Mouse (Mus musculus) limb, embryonic 15.5 days (tissue): ENCODE data around the gene Zdbf2. TPM values are rescaled to one million over a fixed set of nuclear protein-coding genes. Genes with fewer than 3 reads are reported as not detected.

Experiments used
- ATAC-seq: fragments of 200-750 bp; cut with Nextera tagmentation; 2 replicates; pipeline ENCODE4 v1.8.0; 2017; ENCODE audit warnings: low read depth, moderate TSS enrichment; ENCODE audit not compliant: insufficient number of reproducible peaks, low FRiP score, low TSS enrichment
- H3K27ac ChIP-seq: fragments of 300-500 bp; sonication (generic); 2 replicates; pipeline ENCODE4 v1.5.1; 2015; ENCODE audit warnings: moderate library complexity, mild to moderate bottlenecking, inconsistent platforms
- H3K27me3 ChIP-seq: fragments of 300-500 bp; sonication (generic); 2 replicates; pipeline ENCODE4 v1.6.1; 2015; ENCODE audit warnings: inconsistent platforms
- H3K36me3 ChIP-seq: fragments of 300-500 bp; sonication (generic); 2 replicates; pipeline ENCODE4 v1.6.1; 2015; ENCODE audit warnings: inconsistent platforms
- H3K4me1 ChIP-seq: fragments of 300-500 bp; sonication (generic); 2 replicates; pipeline ENCODE4 v1.6.1; 2015; ENCODE audit warnings: inconsistent platforms
- H3K4me2 ChIP-seq: fragments of 300-500 bp; sonication (generic); 2 replicates; pipeline ENCODE4 v1.6.1; 2015; ENCODE audit warnings: mild to moderate bottlenecking, inconsistent platforms
- H3K4me3 ChIP-seq: fragments of 300-500 bp; sonication (generic); 2 replicates; pipeline ENCODE4 v1.5.1; 2015; ENCODE audit warnings: mild to moderate bottlenecking, inconsistent platforms
- H3K9ac ChIP-seq: fragments of 300-500 bp; sonication (generic); 2 replicates; pipeline ENCODE4 v1.6.1; 2015; ENCODE audit warnings: inconsistent platforms
- H3K9me3 ChIP-seq: fragments of 300-500 bp; sonication (generic); 2 replicates; pipeline ENCODE4 v1.6.1; 2016; ENCODE audit warnings: inconsistent platforms
- WGBS: fragments of 180-500 bp; shearing (Covaris S2); methylation state at CpG from one replicate; pipeline ENCODE4 v1.1.7; 2015; 5-methylcytosine and 5-hydroxymethylcytosine counted together
- polyA plus RNA-seq: library from polyadenylated mRNA; unstranded; fragments of >200 nt; fragmentation: Nextera tagmentation; extraction: Ambion mirVana; gene quantifications from 2 replicates; pipeline ENCODE4 v1.2.1, GENCODE M21; 2015

The Zdbf2 gene
- polyA plus RNA-seq, 1 experiment from 2014 or later = 13.0 TPM

GRCm38 (mm10) chr1:63252351-63253209 is 20.5 kb upstream of the Zdbf2 start:
- H3K4me2 ChIP-seq = no peak overlapping the region
- 39% methylated on average over 24 of the region's 24 CpGs for WGBS

GRCm38 (mm10) chr1:63253291-63253690 is 19.8 kb upstream of the Zdbf2 start:
- ATAC-seq = no peak
- Histone ChIP-seq H3K27ac (no peak overlapping the region), H3K9me3 (no peaks in the 10 kb centered on the region), H3K4me2 (no peak overlapping the region), H3K9ac (no peak overlapping the region), H3K4me1 (peaks cover 4% of the 10 kb centered on the region; the same call in 1 of the 2 replicates), H3K4me3 (no peak overlapping the region), H3K36me3 (no peaks in the 10 kb centered on the region), H3K27me3 (peaks cover 85% of the 10 kb centered on the region)
- WGBS = 40% methylated on average over 5 of the region's 5 CpGs

More at GRCm38 (mm10) chr1:63252351-63253209, 20.5 kb upstream of the Zdbf2 start:
- Histone ChIP-seq H3K4me3 (no peak overlapping the region), H3K9me3 (no peaks in the 10 kb centered on the region), H3K27me3 (peaks cover 87% of the 10 kb centered on the region), H3K36me3 (no peaks in the 10 kb centered on the region), H3K27ac (no peak overlapping the region), H3K4me1 (peaks cover 9% of the 10 kb centered on the region; the same call in 1 of the 2 replicates), H3K9ac (no peak overlapping the region)
- peak; percentile 44; the same call in 1 of the 2 replicates for ATAC-seq

- no peaks in the 10 kb centered on the region for H3K9me3 ChIP-seq
- no peak overlapping the region for H3K4me3 ChIP-seq
- no peak overlapping the region for H3K4me2 ChIP-seq
- H3K27ac ChIP-seq = no peak overlapping the region
- no peak overlapping the region for H3K9ac ChIP-seq
- 0 out of 2 replicates have a peak, but pooled peaks cover 2% of the 10 kb centered on the region for H3K4me1 ChIP-seq
- ATAC-seq = no peak
- WGBS = 24% methylated on average over 4 of the region's 4 CpGs
- peaks cover 84% of the 10 kb centered on the region for H3K27me3 ChIP-seq
- H3K36me3 ChIP-seq = no peaks in the 10 kb centered on the region
Observed at GRCm38 (mm10) chr1:63255101-63255500, 18.0 kb upstream of the Zdbf2 start.

- no peak for ATAC-seq
- Histone ChIP-seq H3K4me2 (no peak overlapping the region), H3K4me1 (0 out of 2 replicates have a peak, but pooled peaks cover 2% of the 10 kb centered on the region), H3K4me3 (no peak overlapping the region), H3K27me3 (peaks cover 89% of the 10 kb centered on the region), H3K27ac (no peak overlapping the region), H3K36me3 (no peaks in the 10 kb centered on the region), H3K9me3 (no peaks in the 10 kb centered on the region), H3K9ac (no peak overlapping the region)
- WGBS = 18% methylated on average over 5 of the region's 5 CpGs
Observed at GRCm38 (mm10) chr1:63256083-63256482, 17.0 kb upstream of the Zdbf2 start.

- ATAC-seq = no peak
- Histone ChIP-seq H3K4me3 (no peak overlapping the region), H3K36me3 (no peaks in the 10 kb centered on the region), H3K4me1 (0 out of 2 replicates have a peak, but pooled peaks cover 2% of the 10 kb centered on the region), H3K9me3 (no peaks in the 10 kb centered on the region), H3K9ac (no peak overlapping the region), H3K27ac (no peak overlapping the region), H3K4me2 (no peak overlapping the region), H3K27me3 (peaks cover 84% of the 10 kb centered on the region)
- WGBS = 42% methylated on average over 2 of the region's 2 CpGs
Observed at GRCm38 (mm10) chr1:63258501-63258900, 14.6 kb upstream of the Zdbf2 start.

GRCm38 (mm10) chr1:63259271-63259830 is 13.7 kb upstream of the Zdbf2 start:
- no peaks in the 10 kb centered on the region for H3K36me3 ChIP-seq
- no peak for ATAC-seq
- H3K4me2 ChIP-seq = no peak overlapping the region
- no peak overlapping the region for H3K4me3 ChIP-seq
- H3K27me3 ChIP-seq = peaks cover 87% of the 10 kb centered on the region
- H3K4me1 ChIP-seq = 0 out of 2 replicates have a peak, but pooled peaks cover 2% of the 10 kb centered on the region
- H3K9me3 ChIP-seq = no peaks in the 10 kb centered on the region
- H3K9ac ChIP-seq = no peak overlapping the region
- 49% methylated on average over 11 of the region's 11 CpGs for WGBS
- H3K27ac ChIP-seq = no peak overlapping the region

GRCm38 (mm10) chr1:63259916-63260741 is 12.9 kb upstream of the Zdbf2 start:
- Histone ChIP-seq H3K36me3 (no peaks in the 10 kb centered on the region), H3K4me3 (no peak overlapping the region), H3K9me3 (no peaks in the 10 kb centered on the region), H3K9ac (no peak overlapping the region), H3K27me3 (peaks cover 87% of the 10 kb centered on the region), H3K4me1 (0 out of 2 replicates have a peak, but pooled peaks cover 2% of the 10 kb centered on the region), H3K27ac (no peak overlapping the region), H3K4me2 (no peak overlapping the region)
- no peak for ATAC-seq
- 52% methylated on average over 17 of the region's 17 CpGs for WGBS

- peaks cover 87% of the 10 kb centered on the region for H3K27me3 ChIP-seq
- no peak overlapping the region for H3K9ac ChIP-seq
- 42% methylated on average over 5 of the region's 5 CpGs for WGBS
Observed at GRCm38 (mm10) chr1:63260742-63261033, 12.4 kb upstream of the Zdbf2 start.

GRCm38 (mm10) chr1:63261041-63261590 is 11.9 kb upstream of the Zdbf2 start:
- Histone ChIP-seq H3K4me1 (no peaks in the 10 kb centered on the region), H3K4me2 (no peak overlapping the region), H3K27ac (no peak overlapping the region), H3K9me3 (no peaks in the 10 kb centered on the region), H3K4me3 (no peak overlapping the region), H3K9ac (no peak overlapping the region), H3K27me3 (peaks cover 86% of the 10 kb centered on the region), H3K36me3 (no peaks in the 10 kb centered on the region)
- WGBS = 49% methylated on average over 17 of the region's 17 CpGs
- ATAC-seq = no peak

More at GRCm38 (mm10) chr1:63260742-63261033, 12.4 kb upstream of the Zdbf2 start:
- Histone ChIP-seq H3K36me3 (no peaks in the 10 kb centered on the region), H3K4me2 (no peak overlapping the region), H3K4me1 (no peaks in the 10 kb centered on the region), H3K4me3 (no peak overlapping the region), H3K9me3 (no peaks in the 10 kb centered on the region), H3K27ac (no peak overlapping the region)
- ATAC-seq = no peak

GRCm38 (mm10) chr1:63263671-63264070 is 9.4 kb upstream of the Zdbf2 start:
- Histone ChIP-seq H3K4me2 (no peak overlapping the region), H3K9ac (no peak overlapping the region), H3K9me3 (no peaks in the 10 kb centered on the region), H3K27me3 (peaks cover 80% of the 10 kb centered on the region), H3K4me3 (no peak overlapping the region), H3K36me3 (no peaks in the 10 kb centered on the region), H3K4me1 (no peaks in the 10 kb centered on the region), H3K27ac (no peak overlapping the region)
- 47% methylated on average over 11 of the region's 11 CpGs for WGBS
- no peak for ATAC-seq

GRCm38 (mm10) chr1:63265461-63265860 is 7.6 kb upstream of the Zdbf2 start:
- H3K27me3 ChIP-seq = peaks cover 81% of the 10 kb centered on the region
- ATAC-seq = no peak
- no peaks in the 10 kb centered on the region for H3K9me3 ChIP-seq
- WGBS = 49% methylated on average over 4 of the region's 4 CpGs
- no peaks in the 10 kb centered on the region for H3K36me3 ChIP-seq
- H3K4me3 ChIP-seq = no peak overlapping the region
- no peaks in the 10 kb centered on the region for H3K4me1 ChIP-seq
- H3K9ac ChIP-seq = no peak overlapping the region
- no peak overlapping the region for H3K4me2 ChIP-seq
- H3K27ac ChIP-seq = no peak overlapping the region
